Mouse (Mus musculus) A20 (cell line): ENCODE data around the gene Gmeb2.

Experiments used
- DNase-seq: peaks from one replicate; pipeline ENCODE4 v3.0.0-alpha.2; 2011; ENCODE audit warnings: low read depth, low spot score

The Gmeb2 gene

GRCm38 (mm10) chr2:181287958-181288350, at the start of gene Gmeb2:
Gmeb2 (minus strand) TSS chr2:181288035.
- peak; percentile 98 for DNase-seq

- peak; percentile 68 for DNase-seq
These were observed 46.2 kb upstream of the Gmeb2 start for GRCm38 (mm10) chr2:181334023-181334422.

- no peak for DNase-seq
These were observed 44.7 kb upstream of the Gmeb2 start for GRCm38 (mm10) chr2:181332542-181332941.

DNA sequence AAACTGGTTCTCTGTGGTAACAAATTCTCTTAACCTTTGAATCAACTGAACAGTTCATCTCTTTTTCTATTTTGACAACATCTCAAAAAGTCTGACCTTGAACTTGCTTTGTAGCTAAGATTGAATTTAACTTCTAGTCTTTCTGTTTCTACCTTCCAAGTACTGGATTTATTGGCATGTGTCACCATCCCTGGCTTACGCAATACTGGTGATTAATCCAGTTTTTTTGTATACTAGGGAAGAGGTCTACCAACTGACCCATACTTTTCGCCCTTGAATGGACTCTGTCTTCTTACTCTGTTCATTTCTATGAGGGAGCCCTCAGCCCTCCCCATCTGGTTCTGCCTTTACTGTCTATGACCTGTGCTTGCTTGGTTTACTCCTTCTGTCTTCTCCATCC, 38.3 kb upstream of the Gmeb2 start:
- no peak for DNase-seq

- no peak for DNase-seq
These were observed 34.3 kb upstream of the Gmeb2 start for GRCm38 (mm10) chr2:181322136-181322535.

DNA sequence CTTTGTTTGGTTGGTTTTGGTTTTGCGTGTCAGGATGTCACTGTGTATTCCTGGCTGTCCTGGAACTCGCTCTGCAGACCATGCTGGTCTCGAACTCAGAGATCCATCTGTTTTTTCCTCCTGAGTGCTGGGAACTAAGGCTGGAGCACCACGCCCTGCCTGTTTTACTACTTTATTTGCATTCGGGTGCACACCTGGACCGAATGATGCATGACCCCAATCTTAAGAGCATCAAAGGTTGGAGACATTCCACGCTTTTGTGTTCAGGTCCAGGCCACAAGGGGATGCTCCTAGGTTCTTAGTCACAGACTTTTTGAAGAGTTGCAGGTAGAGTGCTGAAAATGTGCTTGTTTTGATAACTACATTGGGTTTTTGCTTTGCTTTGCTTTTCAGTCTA, 32.3 kb upstream of the Gmeb2 start:
- DNase-seq: no peak

- peak; percentile 93 for DNase-seq
These were observed 31.6 kb upstream of the Gmeb2 start, which contains the start of gene Rtel1 for GRCm38 (mm10) chr2:181319248-181320102. Rtel1 (plus strand) TSS chr2:181319739.

DNA sequence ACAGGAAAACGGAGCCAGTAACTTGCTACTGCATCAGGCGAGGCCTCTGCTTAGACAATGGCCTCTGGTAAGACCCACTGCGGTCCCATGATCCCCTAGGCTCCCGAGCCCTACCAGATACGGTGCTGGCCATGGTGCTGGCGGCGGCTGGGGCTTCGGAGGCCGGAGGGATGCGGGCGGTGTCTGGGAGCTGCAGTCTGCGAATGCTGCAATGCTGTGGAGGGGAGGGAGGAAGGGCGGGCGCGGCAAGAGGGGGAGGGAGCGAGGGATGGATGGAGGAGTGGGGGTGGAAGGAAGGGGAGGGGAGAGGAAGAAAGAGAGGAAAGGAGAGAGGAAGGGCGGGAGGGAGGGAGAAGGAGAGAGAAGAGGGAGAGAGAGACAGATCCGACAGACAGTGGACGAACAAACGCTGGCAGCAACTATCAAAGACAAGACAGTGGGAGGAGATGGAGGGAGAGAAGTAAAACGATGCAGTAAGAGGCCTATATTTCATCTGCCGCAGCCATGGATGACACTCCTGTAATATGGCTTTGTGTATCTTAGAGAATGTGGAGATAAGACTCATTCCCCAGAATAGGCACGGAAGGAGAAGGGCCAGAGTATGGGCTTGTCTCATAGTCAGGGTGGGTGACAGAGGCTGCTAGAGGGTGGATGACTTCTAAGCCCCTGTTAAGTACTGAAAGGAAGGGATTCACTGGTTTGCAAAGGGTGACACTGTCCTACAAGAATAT, 26.4 kb upstream of the Gmeb2 start, which contains the start of gene Stmn3:
Stmn3 (minus strand) TSS at position 421 of the 731 bp plus-strand sequence.
- no peak for DNase-seq

DNA sequence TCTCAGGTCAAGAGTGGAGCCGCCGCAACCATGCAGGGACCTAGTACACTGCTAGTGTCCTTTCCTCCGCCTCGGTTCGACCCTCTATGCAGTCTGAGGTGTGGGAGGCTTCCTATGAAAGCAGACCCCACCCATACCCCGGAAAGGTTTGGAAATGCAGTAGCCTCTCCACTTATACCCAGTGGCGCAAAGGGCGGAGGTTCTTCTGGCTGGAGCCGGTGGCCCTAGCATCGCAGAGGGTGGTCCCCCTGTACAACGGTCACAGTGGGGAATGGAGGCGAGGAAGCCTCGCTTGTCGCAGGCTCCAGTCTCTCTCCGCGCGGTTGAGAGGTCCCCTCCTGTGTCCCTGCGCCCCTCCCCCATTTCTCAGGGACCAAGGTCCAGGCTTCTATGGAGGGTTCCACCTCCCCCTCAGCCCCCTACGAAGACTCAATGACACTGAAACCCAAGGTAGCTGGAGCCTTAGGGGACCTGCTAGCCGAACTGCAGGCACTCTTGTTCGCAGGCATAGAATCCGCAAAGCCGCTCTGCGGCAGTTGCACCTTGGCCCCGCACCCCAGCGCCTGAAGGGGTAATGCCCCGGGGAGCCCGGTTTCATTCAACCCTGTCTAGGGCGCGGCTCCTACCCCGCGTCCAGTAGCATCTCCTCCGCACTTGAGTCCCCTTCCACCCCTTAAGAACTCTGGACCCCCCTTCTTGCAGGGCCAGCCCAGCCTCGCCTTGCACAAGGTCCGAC, 25.7 kb upstream of the Gmeb2 start:
- no peak for DNase-seq

DNA sequence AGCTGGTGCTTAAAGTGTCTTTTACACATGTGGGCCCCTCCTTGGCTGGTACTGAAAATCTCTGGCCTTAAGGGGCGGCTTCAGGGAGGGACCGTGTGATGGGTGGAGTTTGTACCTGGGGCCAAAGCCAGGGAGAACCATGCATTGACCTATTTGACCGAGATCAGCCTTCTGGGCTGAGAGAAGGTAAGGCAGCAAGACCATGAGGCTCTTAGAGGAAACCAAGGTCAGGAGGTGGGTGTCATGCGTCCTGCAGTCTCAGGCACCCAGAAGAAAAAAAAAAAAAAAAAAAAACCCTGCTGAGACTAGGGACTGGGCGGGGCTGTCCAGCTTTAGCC, 25.1 kb upstream of the Gmeb2 start:
- DNase-seq: no peak

GRCm38 (mm10) chr2:181312435-181312834, 24.6 kb upstream of the Gmeb2 start:
- DNase-seq: no peak

- no peak for DNase-seq
These were observed 19.4 kb upstream of the Gmeb2 start for GRCm38 (mm10) chr2:181307144-181307804.

GRCm38 (mm10) chr2:181304944-181305343, 17.1 kb upstream of the Gmeb2 start:
- no peak for DNase-seq

DNA sequence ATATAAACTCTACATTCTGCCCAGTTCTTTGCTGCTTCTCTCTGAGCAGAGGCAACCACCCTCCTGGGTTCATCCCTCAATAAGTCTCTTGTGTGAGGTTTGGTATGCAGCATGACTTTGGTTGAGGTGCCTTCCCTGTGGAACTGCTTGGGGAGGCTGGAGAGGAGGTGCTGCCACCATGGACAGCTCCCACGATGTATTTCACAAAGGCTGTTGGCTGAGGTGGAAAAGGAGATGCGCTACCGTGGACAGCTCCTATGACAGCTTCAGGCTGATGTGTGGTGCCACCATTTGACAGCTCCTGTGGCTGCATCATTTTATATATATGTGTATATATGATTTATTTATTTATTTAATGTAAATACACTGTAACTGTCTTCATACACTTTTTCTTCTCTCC, 14.2 kb upstream of the Gmeb2 start:
- DNase-seq: peak; percentile 63

- DNase-seq: peak; percentile 38
These were observed 3.1 kb upstream of the Gmeb2 start for GRCm38 (mm10) chr2:181290937-181291336.

- peak; percentile 74 for DNase-seq
These were observed 856 bp upstream of the Gmeb2 start for GRCm38 (mm10) chr2:181288691-181289090.

GRCm38 (mm10) chr2:181287338-181287957, 387 bp downstream of the Gmeb2 start:
- peak; percentile 86 for DNase-seq

- peak; percentile 31 for DNase-seq
These were observed 1.1 kb downstream of the Gmeb2 start for GRCm38 (mm10) chr2:181286629-181287337.

DNA sequence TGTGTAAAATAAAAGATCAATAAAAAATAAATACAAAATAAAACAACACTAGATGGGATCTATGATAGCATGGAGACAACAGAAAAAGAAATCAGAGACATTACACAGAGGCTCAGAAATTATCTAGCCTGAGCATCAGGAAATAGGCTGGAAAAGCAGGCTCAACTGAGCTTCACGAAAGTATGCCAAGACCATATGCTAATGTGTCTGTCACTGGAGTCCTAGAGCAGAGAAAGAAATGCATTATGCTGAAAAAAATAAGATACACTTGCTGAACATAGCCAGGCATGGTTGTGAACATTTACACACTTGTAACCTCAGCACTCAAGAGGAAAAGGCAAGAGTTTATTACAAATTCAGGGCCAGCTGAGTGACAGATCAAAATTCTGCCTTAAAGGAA, 7.9 kb downstream of the Gmeb2 start:
- no peak for DNase-seq

- peak; percentile 22 for DNase-seq
These were observed 10.0 kb downstream of the Gmeb2 start for GRCm38 (mm10) chr2:181277866-181278265.
